Comparison of ENCODE assay signal across 19 mouse cellular contexts in genomic region chr14:89573576-89573975, GRCm38 (mm10).
"Had no signal": no experiment of that assay in that cellular context is flagged by ENCODE, and none has a peak within 500 bp of the region (broad histone marks: within the 10 kb centered on the region; RNA-seq: fewer than 3 reads in every experiment).

No protein-coding gene starts in this region.

- H3K27ac ChIP-seq: liver, embryonic 15.5 days; lung, embryonic 15.5 days; macrophage; midbrain, embryonic 13.5 days; midbrain, embryonic 15.5 days; neural tube, embryonic 12.5 days had no signal

- H3K4me1 ChIP-seq: liver, embryonic 15.5 days; lung, embryonic 15.5 days; megakaryocyte, embryonic 14.5 days; midbrain, embryonic 13.5 days; midbrain, embryonic 15.5 days; neural tube, embryonic 12.5 days had no signal

- H3K36me3 ChIP-seq: liver, embryonic 15.5 days; lung, embryonic 15.5 days; midbrain, embryonic 13.5 days; midbrain, embryonic 15.5 days; neural tube, embryonic 12.5 days had no signal

- H3K4me3 ChIP-seq: liver, embryonic 15.5 days; lung, embryonic 15.5 days; megakaryocyte, embryonic 14.5 days; midbrain, embryonic 13.5 days; midbrain, embryonic 15.5 days; neural tube, embryonic 12.5 days had no signal

- DNase-seq: liver, postnatal 0 days; lung, adult 2 months; lung, postnatal 14 days; lung, postnatal 36 days; right cerebral cortex, postnatal 14 days; right cerebral cortex, postnatal 4 days; spleen, adult 18-20 months; thymus, adult 18-20 months; thymus, postnatal 14 days; thymus, postnatal 36 days had no signal

- H3K27me3 ChIP-seq: liver, embryonic 15.5 days; lung, embryonic 15.5 days; megakaryocyte, embryonic 14.5 days; midbrain, embryonic 13.5 days; midbrain, embryonic 15.5 days; neural tube, embryonic 12.5 days had no signal

- ATAC-seq: liver, postnatal 0 days; lung, postnatal 0 days; midbrain, embryonic 13.5 days; midbrain, embryonic 15.5 days had no signal

- H3K9me3 ChIP-seq: liver, embryonic 15.5 days; lung, embryonic 15.5 days; megakaryocyte, embryonic 14.5 days; midbrain, embryonic 13.5 days; midbrain, embryonic 15.5 days; neural tube, embryonic 12.5 days had no signal

- H3K9ac ChIP-seq: liver, embryonic 15.5 days; liver, postnatal 0 days; lung, embryonic 15.5 days; midbrain, embryonic 13.5 days; midbrain, embryonic 15.5 days; neural tube, embryonic 12.5 days had no signal

- H3K4me2 ChIP-seq: liver, embryonic 15.5 days; lung, embryonic 15.5 days; midbrain, embryonic 11.5 days; midbrain, embryonic 13.5 days; midbrain, embryonic 15.5 days; neural tube, embryonic 12.5 days had no signal
